Mouse (Mus musculus) neural tube, embryonic 14.5 days (tissue): ENCODE measurements around the gene Gm15056. TPM values are rescaled to one million over a fixed set of nuclear protein-coding genes. Genes with fewer than 3 reads are reported as not detected.

ENCODE experiments used
- ATAC-seq: fragments of 200-750 bp; cut with Nextera tagmentation; 2 replicates; pipeline ENCODE4 v1.8.0; 2017; ENCODE audit warnings: low read depth, mild to moderate bottlenecking, moderate TSS enrichment, moderate library complexity
- H3K27ac ChIP-seq: fragments of 300-500 bp; sonication (generic); 2 replicates; pipeline ENCODE4 v1.5.1; 2014; ENCODE audit warnings: low read depth, mild to moderate bottlenecking, control low read depth, low read length, moderate library complexity, mixed read lengths
- H3K27me3 ChIP-seq: fragments of 300-500 bp; sonication (generic); 2 replicates; pipeline ENCODE4 v1.6.1; 2014; ENCODE audit warnings: low read length; ENCODE audit not compliant: control insufficient read depth, insufficient read depth
- H3K36me3 ChIP-seq: fragments of 300-500 bp; sonication (generic); 2 replicates; pipeline ENCODE4 v1.6.1; 2014; ENCODE audit warnings: low read length, mixed read lengths; ENCODE audit not compliant: control insufficient read depth, insufficient read depth
- H3K4me1 ChIP-seq: fragments of 300-500 bp; sonication (generic); 2 replicates; pipeline ENCODE4 v1.6.1; 2014; ENCODE audit warnings: low read length; ENCODE audit not compliant: control insufficient read depth, insufficient read depth
- H3K4me2 ChIP-seq: fragments of 300-500 bp; sonication (generic); 2 replicates; pipeline ENCODE4 v1.6.1; 2014; ENCODE audit warnings: mild to moderate bottlenecking, low read depth, low read length, control low read depth
- H3K4me3 ChIP-seq: fragments of 300-500 bp; sonication (generic); 2 replicates; pipeline ENCODE4 v1.5.1; 2014; ENCODE audit warnings: low read depth, low read length, control low read depth, mixed read lengths
- H3K9ac ChIP-seq: fragments of 300-500 bp; sonication (generic); replicated peaks from 2 replicates; pipeline ENCODE4 v1.6.1; 2014; ENCODE audit warnings: low read depth, mild to moderate bottlenecking, control low read depth, low read length, mixed read lengths
- H3K9me3 ChIP-seq: fragments of 300-500 bp; sonication (generic); 2 replicates; pipeline ENCODE4 v1.6.1; 2016; ENCODE audit warnings: low read length; ENCODE audit not compliant: control insufficient read depth
- WGBS: fragments of 180-500 bp; shearing (Covaris S2); extraction: QIAGEN DNeasy Blood & Tissue Kit; methylation state at CpG from one replicate; pipeline ENCODE4 v1.1.7; 2014; 5-methylcytosine and 5-hydroxymethylcytosine counted together
- polyA plus RNA-seq: library from polyadenylated mRNA; unstranded; fragments of >200 nt; fragmentation: Nextera tagmentation; extraction: Ambion mirVana; gene quantifications from 2 replicates; pipeline ENCODE4 v1.2.1, GENCODE M21; 2014

Gene Gm15056
- polyA plus RNA-seq = not detected in 2 replicates

DNA sequence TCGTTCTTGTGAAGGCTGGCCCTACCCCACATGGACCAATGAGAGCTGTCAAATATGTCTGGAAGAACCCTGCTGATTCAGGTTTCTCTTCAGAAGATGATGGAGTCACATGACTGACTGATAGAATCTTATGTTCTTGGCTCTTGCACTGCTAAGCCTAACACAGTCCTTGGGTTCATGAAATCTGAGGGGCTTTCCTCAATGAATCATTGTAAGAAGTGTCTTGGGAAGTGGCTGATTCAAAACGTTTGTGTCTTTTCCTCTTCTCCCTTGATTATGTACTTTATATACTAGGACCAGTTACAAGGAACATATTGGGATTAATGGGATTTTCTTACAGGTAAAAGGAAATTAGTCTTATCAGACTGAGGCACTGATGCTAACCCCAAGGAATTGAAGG is at the start of gene Gm15056:
Gm15056 (minus strand) TSS at position 101 of the 400 bp plus-strand sequence.
- Histone ChIP-seq H3K4me3 (no peak within 1 kb of the TSS), H3K9me3 (peaks cover 6% of the 10 kb centered on the region; the same call in 1 of the 2 replicates), H3K4me2 (no peak within 1 kb of the TSS), H3K4me1 (no peaks in the 10 kb centered on the region), H3K36me3 (no peaks in the 10 kb centered on the region), H3K27ac (no peak within 1 kb of the TSS), H3K9ac (no peak within 1 kb of the TSS), H3K27me3 (no peaks in the 10 kb centered on the region)
- ATAC-seq = no peak
- WGBS = 60% methylated on average over 2 of the region's 2 CpGs

DNA sequence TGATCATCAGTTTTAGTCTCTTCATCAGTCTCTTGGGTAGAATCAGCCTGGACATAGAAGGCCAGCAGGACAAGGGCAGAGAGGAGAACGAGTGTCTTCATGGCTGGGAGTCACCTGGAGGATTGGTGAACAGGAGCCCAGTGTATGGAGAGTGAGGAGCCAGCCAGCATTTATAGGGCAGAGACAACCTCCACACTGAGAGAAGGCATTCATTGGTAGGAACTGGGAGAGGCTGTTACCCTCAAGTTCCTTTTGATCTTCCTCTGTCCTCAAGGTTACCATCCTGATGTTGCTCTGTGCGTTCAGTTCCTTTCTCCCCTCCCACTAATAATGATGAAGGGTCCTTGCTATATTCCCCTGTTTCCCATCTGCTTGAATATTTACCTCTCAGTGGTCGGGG is 42.2 kb upstream of the Gm15056 start, which contains the start of gene AY761185:
AY761185 (minus strand) TSS at position 101 of the 400 bp plus-strand sequence.
- Histone ChIP-seq H3K27ac (no peak within 1 kb of the TSS), H3K4me2 (no peak within 1 kb of the TSS), H3K36me3 (no peaks in the 10 kb centered on the region), H3K9me3 (peaks cover 2% of the 10 kb centered on the region; the same call in 1 of the 2 replicates), H3K9ac (no peak within 1 kb of the TSS), H3K27me3 (no peaks in the 10 kb centered on the region), H3K4me1 (no peaks in the 10 kb centered on the region), H3K4me3 (no peak within 1 kb of the TSS)
- WGBS = 68% methylated on average over 3 of the region's 3 CpGs
- ATAC-seq = no peak

DNA sequence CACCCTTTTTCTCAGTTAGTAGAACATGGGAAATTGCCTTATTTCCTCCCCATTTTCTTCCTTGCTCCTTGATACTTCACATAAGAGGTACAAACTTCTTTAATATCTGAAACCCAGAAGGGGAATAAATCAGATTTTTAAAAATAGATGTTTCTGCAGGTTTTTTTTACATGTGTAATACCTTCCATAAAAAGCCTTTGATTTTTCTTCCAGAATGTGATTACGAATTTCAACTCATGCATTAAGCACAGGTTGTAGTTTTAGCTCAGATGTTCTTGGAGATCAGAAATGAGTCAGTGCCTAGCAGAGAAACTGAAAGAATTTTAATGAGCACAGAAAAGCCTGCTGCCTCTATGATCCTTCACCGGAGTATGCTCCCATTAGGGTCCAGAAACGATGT is 19.5 kb upstream of the Gm15056 start, which contains the start of gene Gm6040:
Gm6040 (minus strand) TSS at position 101 of the 400 bp plus-strand sequence.
- Histone ChIP-seq H3K4me1 (no peaks in the 10 kb centered on the region), H3K27ac (no peak within 1 kb of the TSS), H3K4me2 (no peak within 1 kb of the TSS), H3K9ac (no peak within 1 kb of the TSS), H3K36me3 (no peaks in the 10 kb centered on the region), H3K9me3 (peaks cover 21% of the 10 kb centered on the region), H3K4me3 (no peak within 1 kb of the TSS), H3K27me3 (no peaks in the 10 kb centered on the region)
- no peak for ATAC-seq
- 79% methylated on average over 3 of the region's 3 CpGs for WGBS

DNA sequence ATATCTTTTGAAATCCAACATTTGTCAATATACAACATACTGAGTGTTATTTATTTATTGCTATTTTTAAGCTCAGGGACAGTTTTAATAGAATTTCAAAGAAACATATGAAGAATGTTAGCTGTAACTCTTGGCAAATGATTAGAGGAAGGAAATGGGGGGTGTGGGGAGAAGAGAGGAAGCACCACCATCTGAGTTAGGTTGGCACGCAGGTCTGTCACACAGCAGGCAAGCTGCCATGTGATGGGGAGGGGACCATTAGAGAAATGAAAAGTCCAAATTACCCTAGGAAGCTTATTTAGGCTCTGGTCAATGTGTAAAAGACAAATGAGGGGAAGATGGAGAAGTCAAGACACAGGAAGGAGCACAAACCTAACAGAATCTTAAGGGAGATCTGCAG is 9.9 kb upstream of the Gm15056 start:
- Histone ChIP-seq H3K4me3 (no peak overlapping the region), H3K27me3 (no peaks in the 10 kb centered on the region), H3K9ac (no peak overlapping the region), H3K27ac (no peak overlapping the region), H3K4me1 (no peaks in the 10 kb centered on the region), H3K4me2 (no peak overlapping the region), H3K36me3 (no peaks in the 10 kb centered on the region), H3K9me3 (no peaks in the 10 kb centered on the region; the same call in 1 of the 2 replicates)
- no peak for ATAC-seq
- WGBS = 89% methylated on average over 1 of the region's 1 CpGs

DNA sequence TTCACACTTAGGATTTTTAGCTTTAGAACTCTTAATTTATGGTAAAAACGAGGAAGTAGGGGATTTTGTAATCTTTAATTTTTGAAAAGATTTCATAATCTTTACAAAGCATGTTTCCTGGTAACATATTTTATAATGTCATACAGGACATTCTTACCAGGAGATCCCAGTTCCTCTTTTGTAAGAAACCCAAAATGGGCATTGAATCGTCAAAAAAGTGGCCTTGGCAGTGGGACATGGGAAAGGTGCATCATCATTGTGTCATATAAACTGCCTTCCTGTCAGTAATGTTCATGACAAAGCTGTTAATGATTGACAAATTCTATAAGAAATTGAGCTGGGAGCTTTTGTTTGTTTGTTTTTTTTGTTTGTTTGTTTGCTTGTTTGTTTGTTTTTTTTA is 5.8 kb upstream of the Gm15056 start:
- no peak overlapping the region for H3K4me3 ChIP-seq
- H3K9me3 ChIP-seq = peaks cover 3% of the 10 kb centered on the region
- H3K4me1 ChIP-seq = no peaks in the 10 kb centered on the region
- H3K9ac ChIP-seq = no peak overlapping the region
- H3K4me2 ChIP-seq = no peak overlapping the region
- no peak overlapping the region for H3K27ac ChIP-seq
- H3K27me3 ChIP-seq = no peaks in the 10 kb centered on the region
- ATAC-seq = no peak
- no peaks in the 10 kb centered on the region for H3K36me3 ChIP-seq
- 74% methylated on average over 2 of the region's 2 CpGs for WGBS

DNA sequence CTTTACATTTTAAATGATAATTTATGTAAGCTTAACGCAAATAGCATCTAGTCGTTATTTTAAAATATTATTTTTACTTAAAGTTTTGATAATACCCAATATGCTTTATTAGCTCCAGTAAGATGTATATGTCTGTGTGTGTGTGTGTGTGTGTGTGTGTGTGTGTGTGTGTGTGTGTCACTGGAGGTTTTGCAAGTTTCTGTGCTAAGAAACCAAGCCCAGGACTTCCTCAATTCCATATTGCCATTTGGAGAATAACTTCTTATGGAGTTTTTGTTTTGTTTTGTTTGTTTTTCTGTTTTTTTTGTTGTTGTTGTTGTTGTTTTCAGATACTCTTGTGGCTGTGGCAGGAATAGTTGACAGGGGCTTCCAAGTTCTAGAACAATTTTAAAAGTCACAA is 4.7 kb upstream of the Gm15056 start:
- no peaks in the 10 kb centered on the region for H3K4me1 ChIP-seq
- H3K27me3 ChIP-seq = no peaks in the 10 kb centered on the region
- H3K4me3 ChIP-seq = no peak overlapping the region
- no peak overlapping the region for H3K9ac ChIP-seq
- peaks cover 3% of the 10 kb centered on the region for H3K9me3 ChIP-seq
- 91% methylated on average over 2 of the region's 2 CpGs for WGBS
- H3K27ac ChIP-seq = no peak overlapping the region
- no peak overlapping the region for H3K4me2 ChIP-seq
- ATAC-seq = no peak
- H3K36me3 ChIP-seq = no peaks in the 10 kb centered on the region

DNA sequence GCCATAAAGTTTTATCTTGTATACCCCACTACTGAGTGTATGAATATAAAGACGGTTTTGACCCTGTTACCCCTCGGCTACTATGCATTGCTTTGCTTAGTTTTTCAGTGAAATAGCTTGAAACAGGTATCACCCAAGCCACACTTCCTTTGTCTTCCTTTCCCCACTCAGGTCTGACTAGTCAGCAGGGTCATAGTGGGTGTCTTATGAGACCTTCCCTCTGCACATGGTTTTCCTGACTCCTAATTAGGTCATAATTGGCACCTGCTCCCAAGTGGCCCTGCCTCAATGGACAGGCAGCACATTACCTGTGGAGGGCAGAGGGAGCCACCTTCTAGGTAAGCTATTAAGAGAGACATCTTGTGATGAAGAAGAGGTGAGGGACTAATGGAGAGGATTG is 10.1 kb downstream of the Gm15056 start, which contains the start of gene Defb33:
Defb33 (plus strand) TSS at position 301 of the 400 bp plus-strand sequence.
- 93% methylated on average over 2 of the region's 2 CpGs for WGBS
- Histone ChIP-seq H3K27ac (no peak within 1 kb of the TSS), H3K27me3 (no peaks in the 10 kb centered on the region), H3K4me1 (no peaks in the 10 kb centered on the region), H3K36me3 (no peaks in the 10 kb centered on the region), H3K9me3 (peaks cover 12% of the 10 kb centered on the region), H3K4me2 (no peak within 1 kb of the TSS), H3K4me3 (no peak within 1 kb of the TSS), H3K9ac (no peak within 1 kb of the TSS)
- no peak for ATAC-seq

DNA sequence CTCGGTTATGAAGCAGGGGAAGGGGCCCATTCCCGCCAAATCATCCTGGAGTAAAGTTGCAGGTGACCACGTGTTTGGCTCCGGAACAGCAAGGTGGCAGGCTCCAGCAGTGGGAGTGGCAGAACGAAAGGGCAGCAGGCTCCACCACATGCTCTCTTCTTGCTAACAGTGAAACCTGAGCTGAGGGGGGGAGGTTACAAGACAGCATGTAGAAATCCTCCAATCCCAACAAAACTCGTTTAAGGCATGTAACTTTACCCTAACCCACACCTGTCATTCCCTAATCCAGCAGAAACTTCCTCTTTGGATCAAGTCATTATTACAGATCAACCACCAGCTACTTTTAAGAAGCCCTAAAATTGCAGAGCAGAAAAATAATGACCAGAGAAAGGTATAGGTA is 27.8 kb downstream of the Gm15056 start:
- WGBS = 49% methylated on average over 6 of the region's 6 CpGs
- Histone ChIP-seq H3K27ac (no peak overlapping the region), H3K27me3 (no peaks in the 10 kb centered on the region), H3K9ac (no peak overlapping the region), H3K9me3 (peaks cover 3% of the 10 kb centered on the region; the same call in 1 of the 2 replicates), H3K4me2 (no peak overlapping the region), H3K36me3 (no peaks in the 10 kb centered on the region), H3K4me3 (no peak overlapping the region), H3K4me1 (no peaks in the 10 kb centered on the region)
- ATAC-seq = no peak
